ENCODE assay signal across 8 mouse cellular contexts in the genomic region with DNA sequence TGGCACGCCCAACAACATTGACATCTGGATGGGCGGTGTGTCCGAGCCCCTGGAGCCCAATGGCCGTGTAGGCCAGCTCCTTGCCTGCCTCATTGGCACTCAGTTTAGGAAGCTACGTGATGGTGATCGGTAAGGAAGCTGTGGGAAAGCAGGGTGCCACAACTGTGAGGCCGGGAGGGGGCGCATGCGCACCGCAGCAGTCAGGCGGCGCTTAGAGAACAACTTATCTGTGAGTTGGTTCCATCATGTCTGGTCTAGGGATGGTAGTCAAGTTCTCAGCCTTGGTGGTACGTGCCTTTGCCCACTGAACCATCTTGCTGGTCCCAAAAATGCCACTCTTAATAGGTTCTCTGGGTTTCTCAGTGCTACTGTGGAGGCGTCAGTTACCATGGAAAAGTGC. TPM values are rescaled to one million over a fixed set of nuclear protein-coding genes. Genes with fewer than 3 reads are reported as not detected.
DNase-seq lines count a peak whose midpoint lies in the region; ATAC-seq and TF ChIP-seq lines count a peak whose summit lies in the region.

No protein-coding gene starts in this region.

- WGBS in heart, postnatal 0 days, result 45% methylated on average over 14 of the region's 14 CpGs
- WGBS in thymus, adult 2 months, result 75% methylated on average over 14 of the region's 14 CpGs
- 50% methylated on average over 14 of the region's 14 CpGs for WGBS in hindbrain, embryonic 14.5 days
- WGBS in neural tube, embryonic 11.5 days, result 50% methylated on average over 14 of the region's 14 CpGs

- ATAC-seq in heart, postnatal 0 days (ENCODE audit: insufficient read depth, low read depth), result no peak
- no peak for ATAC-seq in hindbrain, embryonic 14.5 days (ENCODE audit: low FRiP score)
- no peak for ATAC-seq in neural tube, embryonic 11.5 days (ENCODE audit: insufficient read depth, low FRiP score, low TSS enrichment)
- no peak for ATAC-seq in granulocyte monocyte progenitor cell, adult 5-6 weeks (replicated peaks; ENCODE audit: poor library complexity, severe bottlenecking)

- intact Hi-C loops in heart, postnatal 25 days (cut with DNase I), result no loop called here

- TF ChIP-seq CTCF in heart, postnatal 0 days (IDR thresholded peaks at IDR 0.05; ENCODE audit: low read depth), result peak; percentile 52
- TF ChIP-seq CTCF in thymus, adult 2 months (IDR thresholded peaks at IDR 0.05; ENCODE audit: borderline replicate concordance, control insufficient read depth, extremely low read depth, insufficient read depth, low read length, poor library complexity), result peak; percentile 54; the same call in 1 of the 2 replicates

- no peak overlapping the region for H3K27ac ChIP-seq in heart, postnatal 0 days (ENCODE audit: low read depth)
- no peak overlapping the region for H3K27ac ChIP-seq in thymus, adult 2 months (ENCODE audit: control insufficient read depth, insufficient read depth, low read length)
- no peak overlapping the region for H3K27ac ChIP-seq in hindbrain, embryonic 14.5 days
- H3K27ac ChIP-seq in neural tube, embryonic 11.5 days (ENCODE audit: low read depth, low read length), result no peak overlapping the region

- no peak for TF ChIP-seq EP300 in heart, postnatal 0 days (IDR thresholded peaks at IDR 0.05; ENCODE audit: low read depth)

- H3K4me2 ChIP-seq in heart, postnatal 0 days (ENCODE audit: low read depth, low read length), result no peak overlapping the region
- H3K4me2 ChIP-seq in hindbrain, embryonic 14.5 days (replicated peaks), result 0 out of 2 replicates have a peak overlapping the region, but pooled peaks have one; percentile 12
- H3K4me2 ChIP-seq in neural tube, embryonic 11.5 days (ENCODE audit: low read depth), result no peak overlapping the region

- no peak overlapping the region for H3K4me3 ChIP-seq in heart, postnatal 0 days (ENCODE audit: low read depth, low read length)
- H3K4me3 ChIP-seq in thymus, adult 2 months (ENCODE audit: control insufficient read depth, insufficient read depth, low read length), result no peak overlapping the region
- H3K4me3 ChIP-seq in hindbrain, embryonic 14.5 days (replicated peaks; ENCODE audit: low read length), result no peak overlapping the region
- H3K4me3 ChIP-seq in neural tube, embryonic 11.5 days (ENCODE audit: low read depth, low read length), result no peak overlapping the region

- TF ChIP-seq POLR2A in thymus, adult 2 months (IDR thresholded peaks at IDR 0.05; ENCODE audit: control insufficient read depth, extremely low read depth, insufficient read depth, low read length, poor library complexity), result no peak

- H3K4me1 ChIP-seq in heart, postnatal 0 days (ENCODE audit: control insufficient read depth, insufficient read depth), result no peaks in the 10 kb centered on the region
- H3K4me1 ChIP-seq in thymus, adult 2 months (replicated peaks; ENCODE audit: control insufficient read depth, insufficient read depth, low read length), result no peaks in the 10 kb centered on the region
- 0 out of 2 replicates have a peak, but pooled peaks cover 3% of the 10 kb centered on the region for H3K4me1 ChIP-seq in hindbrain, embryonic 14.5 days (replicated peaks; ENCODE audit: control insufficient read depth, insufficient read depth, low read length)
- no peaks in the 10 kb centered on the region for H3K4me1 ChIP-seq in neural tube, embryonic 11.5 days (ENCODE audit: control insufficient read depth, insufficient read depth, low read length)

- H3K9ac ChIP-seq in heart, postnatal 0 days (replicated peaks; ENCODE audit: low read depth, low read length), result no peak overlapping the region
- no peak overlapping the region for H3K9ac ChIP-seq in hindbrain, embryonic 14.5 days
- H3K9ac ChIP-seq in neural tube, embryonic 11.5 days (ENCODE audit: low read length), result no peak overlapping the region

- DNase-seq in heart, postnatal 0 days (ENCODE audit: low spot score), result no peak
- DNase-seq in heart, postnatal 25 days (ENCODE audit: low spot score), result no peak
- DNase-seq in thymus, adult 2 months, result no peak
- DNase-seq in thymus, postnatal 36 days, result no peak
- DNase-seq in hindbrain, embryonic 14.5 days (ENCODE audit: low spot score), result no peak
- DNase-seq in neural tube, embryonic 11.5 days (ENCODE audit: low spot score), result peak; percentile 55
- no peak for DNase-seq in cerebellum, adult 9-10 months

- no peaks in the 10 kb centered on the region for H3K36me3 ChIP-seq in heart, postnatal 0 days (replicated peaks; ENCODE audit: control insufficient read depth, insufficient read depth, low read length)
- no peaks in the 10 kb centered on the region for H3K36me3 ChIP-seq in thymus, adult 2 months (ENCODE audit: control insufficient read depth, insufficient read depth, low read length)
- H3K36me3 ChIP-seq in hindbrain, embryonic 14.5 days (replicated peaks; ENCODE audit: control insufficient read depth, insufficient read depth), result no peaks in the 10 kb centered on the region
- no peaks in the 10 kb centered on the region for H3K36me3 ChIP-seq in neural tube, embryonic 11.5 days (ENCODE audit: control insufficient read depth, insufficient read depth, low read length)

- H3K9me3 ChIP-seq in heart, postnatal 0 days (replicated peaks; ENCODE audit: control insufficient read depth, low read length), result no peaks in the 10 kb centered on the region
- H3K9me3 ChIP-seq in hindbrain, embryonic 14.5 days (ENCODE audit: control insufficient read depth, low read length), result no peaks in the 10 kb centered on the region
- no peaks in the 10 kb centered on the region for H3K9me3 ChIP-seq in neural tube, embryonic 11.5 days (ENCODE audit: control insufficient read depth, low read length)

- no peaks in the 10 kb centered on the region for H3K27me3 ChIP-seq in heart, postnatal 0 days (ENCODE audit: control insufficient read depth, insufficient read depth, low read length)
- no peaks in the 10 kb centered on the region; the same call in 1 of the 2 replicates for H3K27me3 ChIP-seq in thymus, adult 2 months (ENCODE audit: control insufficient read depth, insufficient read depth, low read length)
- no peaks in the 10 kb centered on the region for H3K27me3 ChIP-seq in hindbrain, embryonic 14.5 days (ENCODE audit: control insufficient read depth, insufficient read depth, low read length)
- H3K27me3 ChIP-seq in neural tube, embryonic 11.5 days (ENCODE audit: control insufficient read depth, insufficient read depth, low read length), result no peaks in the 10 kb centered on the region

RNA-seq across cellular contexts. Expression of a gene that starts 9.2 kb away (rescaled TPM):
- total RNA-seq in heart, postnatal 0 days (2014; rRNA removed; ENCODE audit: low replicate concordance), result 0.46 and 2.6 TPM in 2 replicates
- polyA plus RNA-seq in heart, postnatal 0 days (2015; fragmentation: Nextera tagmentation; extraction: Ambion mirVana), result 0.26 and 0.36 TPM in 2 replicates
- not detected for total RNA-seq in heart, postnatal 25 days (2021)
- 4.6 and 8.5 TPM in 2 replicates for polyA plus RNA-seq in thymus, adult 2 months (2012; rRNA removed)
- 0.22 and 0.88 TPM in 2 replicates for polyA plus RNA-seq in hindbrain, embryonic 14.5 days (2014; fragmentation: Nextera tagmentation; extraction: Ambion mirVana)
- 6.0 and 7.7 TPM in 2 replicates for polyA plus RNA-seq in neural tube, embryonic 11.5 days (2014; fragmentation: Nextera tagmentation; extraction: Ambion mirVana)
- 13,307 and 13,753 TPM in 2 replicates for total RNA-seq in granulocyte monocyte progenitor cell, adult 5-6 weeks (2014; fragmentation: Nextera tagmentation)
- total RNA-seq in granulocyte monocyte progenitor cell, adult 5-6 weeks (2017), result 9,750 and 13,011 TPM in 2 replicates

RNA-seq across cellular contexts. Expression of a gene that starts 25.5 kb away (rescaled TPM):
- 0.19 TPM in 1 of 2 replicates, not detected in the other for total RNA-seq in heart, postnatal 0 days (2014; rRNA removed; ENCODE audit: low replicate concordance)
- not detected in 2 replicates for polyA plus RNA-seq in heart, postnatal 0 days (2015; fragmentation: Nextera tagmentation; extraction: Ambion mirVana)
- total RNA-seq in heart, postnatal 25 days (2021), result not detected
- 8.0 and 10.1 TPM in 2 replicates for polyA plus RNA-seq in thymus, adult 2 months (2012; rRNA removed)
- 1.3 and 2.2 TPM in 2 replicates for polyA plus RNA-seq in hindbrain, embryonic 14.5 days (2014; fragmentation: Nextera tagmentation; extraction: Ambion mirVana)
- 0.20 and 0.58 TPM in 2 replicates for polyA plus RNA-seq in neural tube, embryonic 11.5 days (2014; fragmentation: Nextera tagmentation; extraction: Ambion mirVana)
- total RNA-seq in granulocyte monocyte progenitor cell, adult 5-6 weeks (2014; fragmentation: Nextera tagmentation), result not detected in 2 replicates
- total RNA-seq in granulocyte monocyte progenitor cell, adult 5-6 weeks (2017), result not detected in 2 replicates

RNA-seq across cellular contexts. Expression of a gene that starts 42.3 kb away (rescaled TPM):
- total RNA-seq in heart, postnatal 0 days (2014; rRNA removed; ENCODE audit: low replicate concordance), result 1.6 TPM in 1 of 2 replicates, not detected in the other
- 0.12 TPM in 1 of 2 replicates, not detected in the other for polyA plus RNA-seq in heart, postnatal 0 days (2015; fragmentation: Nextera tagmentation; extraction: Ambion mirVana)
- total RNA-seq in heart, postnatal 25 days (2021), result under 1 TPM; 0.14 to 0.42 TPM
- 25.3 and 27.9 TPM in 2 replicates for polyA plus RNA-seq in thymus, adult 2 months (2012; rRNA removed)
- polyA plus RNA-seq in hindbrain, embryonic 14.5 days (2014; fragmentation: Nextera tagmentation; extraction: Ambion mirVana), result 43.8 and 46.9 TPM in 2 replicates
- polyA plus RNA-seq in neural tube, embryonic 11.5 days (2014; fragmentation: Nextera tagmentation; extraction: Ambion mirVana), result 5.4 and 6.0 TPM in 2 replicates
- 100 and 132 TPM in 2 replicates for total RNA-seq in granulocyte monocyte progenitor cell, adult 5-6 weeks (2014; fragmentation: Nextera tagmentation)
- total RNA-seq in granulocyte monocyte progenitor cell, adult 5-6 weeks (2017), result 51.8 and 56.2 TPM in 2 replicates

RNA-seq across cellular contexts. Expression of a gene that starts 50.4 kb away (rescaled TPM):
- 4.4 and 4.8 TPM in 2 replicates for total RNA-seq in heart, postnatal 0 days (2014; rRNA removed; ENCODE audit: low replicate concordance)
- 4.5 and 6.0 TPM in 2 replicates for polyA plus RNA-seq in heart, postnatal 0 days (2015; fragmentation: Nextera tagmentation; extraction: Ambion mirVana)
- 1 to 10 TPM; 2.5 to 3.1 TPM for total RNA-seq in heart, postnatal 25 days (2021)
- polyA plus RNA-seq in thymus, adult 2 months (2012; rRNA removed), result 11.8 and 12.4 TPM in 2 replicates
- 7.8 and 10.9 TPM in 2 replicates for polyA plus RNA-seq in hindbrain, embryonic 14.5 days (2014; fragmentation: Nextera tagmentation; extraction: Ambion mirVana)
- 11.6 and 12.2 TPM in 2 replicates for polyA plus RNA-seq in neural tube, embryonic 11.5 days (2014; fragmentation: Nextera tagmentation; extraction: Ambion mirVana)
- total RNA-seq in granulocyte monocyte progenitor cell, adult 5-6 weeks (2014; fragmentation: Nextera tagmentation), result 12.5 and 28.4 TPM in 2 replicates
- total RNA-seq in granulocyte monocyte progenitor cell, adult 5-6 weeks (2017), result 3.7 and 10.9 TPM in 2 replicates
